Mouse (Mus musculus): ENCODE measurements at regions not wholly inside any gene's neighbourhood (a gene's known extent, or its start where the extent isn't known, plus 50 kb on each side); places are given as distances from the start of the nearest gene placed in this dataset.

GRCm38 (mm10) chr7:95489666-95490065 lies 681.4 kb upstream of the Tenm4 start:
- Histone ChIP-seq H3K79me2 (ENCODE audit: control insufficient read depth, insufficient read depth, low read length, poor library complexity) (no peaks in the 10 kb centered on the region), H3K9ac (ENCODE audit: control insufficient read depth, low read depth, low read length, poor library complexity, severe bottlenecking) (no peak overlapping the region), H3K27me3 (ENCODE audit: control insufficient read depth in 1 of 2, insufficient read depth in 2 of 2, low read length in 2 of 2) (no peaks in the 10 kb centered on the region), H3K36me3 (ENCODE audit: control insufficient read depth in 1 of 2, insufficient read depth in 2 of 2, low read length in 2 of 2) (no peaks in the 10 kb centered on the region), H3K27ac (ENCODE audit: control insufficient read depth, low read depth, low read length) (no peak overlapping the region), H3K9me3 (replicated peaks; ENCODE audit: insufficient read depth, low read length) (no peaks in the 10 kb centered on the region), H3K4me1 (ENCODE audit: control insufficient read depth in 1 of 2, insufficient read depth in 2 of 2, low read length in 2 of 2) (no peaks in the 10 kb centered on the region), H3K4me3 (ENCODE audit: control insufficient read depth in 1 of 2, insufficient read depth in 1 of 2, low read depth in 2 of 2, low read length in 2 of 2) (no peak overlapping the region)
- peak; percentile 35 for DNase-seq (ENCODE audit: low read depth, low spot score)
- no peak for TF ChIP-seq MYB (IDR thresholded peaks at IDR 0.05; ENCODE audit: low read depth, low read length)
- no peak for TF ChIP-seq RCOR1 (IDR thresholded peaks at IDR 0.05; ENCODE audit: low read depth, low read length)
- TF ChIP-seq CTCF (IDR thresholded peaks at IDR 0.05 in 2 of 3, conservative IDR thresholded peaks at IDR 0.05 in 1 of 3; ENCODE audit: control insufficient read depth in 1 of 3, insufficient read depth in 1 of 3, low read depth in 2 of 3, low read length in 3 of 3, poor library complexity in 1 of 3, severe bottlenecking in 1 of 3): peak; percentile 34 to 51 (median 42)
- no peak for TF ChIP-seq POLR2AphosphoS5 (IDR thresholded peaks at IDR 0.05; ENCODE audit: borderline replicate concordance, low read depth, low read length)
- no peak for TF ChIP-seq MAFK (IDR thresholded peaks at IDR 0.05; ENCODE audit: borderline replicate concordance, low read depth, low read length)
- no peak for TF ChIP-seq USF2 (IDR thresholded peaks at IDR 0.05; ENCODE audit: borderline replicate concordance in 1 of 2, insufficient read depth in 1 of 2, low read depth in 1 of 2, low read length in 2 of 2)
- peak; percentile 39 for TF ChIP-seq RAD21 (IDR thresholded peaks at IDR 0.05; ENCODE audit: low read depth, low read length)
- no peak for TF ChIP-seq ELF1 (IDR thresholded peaks at IDR 0.05; ENCODE audit: low read depth, low read length)
- peak; percentile 46 for TF ChIP-seq SMC3 (IDR thresholded peaks at IDR 0.05; ENCODE audit: low read depth, low read length)
- TF ChIP-seq TCF12 (IDR thresholded peaks at IDR 0.05; ENCODE audit: low read depth, low read length): no peak

GRCm38 (mm10) chr7:95494793-95495192 lies 676.3 kb upstream of the Tenm4 start:
- Histone ChIP-seq H3K27me3 (ENCODE audit: control insufficient read depth in 1 of 2, insufficient read depth in 2 of 2, low read length in 2 of 2) (no peaks in the 10 kb centered on the region), H3K4me3 (ENCODE audit: control insufficient read depth in 1 of 2, insufficient read depth in 1 of 2, low read depth in 2 of 2, low read length in 2 of 2) (no peak overlapping the region), H3K27ac (ENCODE audit: control insufficient read depth, low read depth, low read length) (no peak overlapping the region), H3K36me3 (ENCODE audit: control insufficient read depth in 1 of 2, insufficient read depth in 2 of 2, low read length in 2 of 2) (no peaks in the 10 kb centered on the region), H3K4me1 (ENCODE audit: control insufficient read depth in 1 of 2, insufficient read depth in 2 of 2, low read length in 2 of 2) (no peaks in the 10 kb centered on the region), H3K79me2 (ENCODE audit: control insufficient read depth, insufficient read depth, low read length, poor library complexity) (no peaks in the 10 kb centered on the region), H3K9me3 (replicated peaks; ENCODE audit: insufficient read depth, low read length) (no peaks in the 10 kb centered on the region), H3K9ac (ENCODE audit: control insufficient read depth, low read depth, low read length, poor library complexity, severe bottlenecking) (no peak overlapping the region)
- no peak for TF ChIP-seq ELF1 (IDR thresholded peaks at IDR 0.05; ENCODE audit: low read depth, low read length)
- no peak for TF ChIP-seq MAX (IDR thresholded peaks at IDR 0.05; ENCODE audit: low read length)
- peak; percentile 63 for TF ChIP-seq RAD21 (IDR thresholded peaks at IDR 0.05; ENCODE audit: low read depth, low read length)
- no peak for TF ChIP-seq POLR2AphosphoS5 (IDR thresholded peaks at IDR 0.05; ENCODE audit: borderline replicate concordance, low read depth, low read length)
- TF ChIP-seq SMC3 (IDR thresholded peaks at IDR 0.05; ENCODE audit: low read depth, low read length): peak; percentile 61
- no peak for TF ChIP-seq EP300 (IDR thresholded peaks at IDR 0.05; ENCODE audit: low read depth in 1 of 2, low read length in 2 of 2)
- peak in 2 of 3 experiments; percentile 28 to 52; a peak in 4 of 6 replicates for TF ChIP-seq CTCF (IDR thresholded peaks at IDR 0.05 in 2 of 3, conservative IDR thresholded peaks at IDR 0.05 in 1 of 3; ENCODE audit: control insufficient read depth in 1 of 3, insufficient read depth in 1 of 3, low read depth in 2 of 3, low read length in 3 of 3, poor library complexity in 1 of 3, severe bottlenecking in 1 of 3)
- TF ChIP-seq JUND (IDR thresholded peaks at IDR 0.05; ENCODE audit: low read depth, low read length): no peak
- peak; percentile 7 for DNase-seq (ENCODE audit: low read depth, low spot score)

GRCm38 (mm10) chr7:95502959-95503358 lies 668.1 kb upstream of the Tenm4 start:
- Histone ChIP-seq H3K9me3 (replicated peaks; ENCODE audit: insufficient read depth, low read length) (no peaks in the 10 kb centered on the region), H3K4me1 (ENCODE audit: control insufficient read depth in 1 of 2, insufficient read depth in 2 of 2, low read length in 2 of 2) (no peaks in the 10 kb centered on the region), H3K36me3 (ENCODE audit: control insufficient read depth in 1 of 2, insufficient read depth in 2 of 2, low read length in 2 of 2) (no peaks in the 10 kb centered on the region), H3K79me2 (ENCODE audit: control insufficient read depth, insufficient read depth, low read length, poor library complexity) (no peaks in the 10 kb centered on the region), H3K9ac (ENCODE audit: control insufficient read depth, low read depth, low read length, poor library complexity, severe bottlenecking) (no peak overlapping the region), H3K4me3 (ENCODE audit: control insufficient read depth in 1 of 2, insufficient read depth in 1 of 2, low read depth in 2 of 2, low read length in 2 of 2) (no peak overlapping the region), H3K27ac (ENCODE audit: control insufficient read depth, low read depth, low read length) (no peak overlapping the region), H3K27me3 (ENCODE audit: control insufficient read depth in 1 of 2, insufficient read depth in 2 of 2, low read length in 2 of 2) (no peaks in the 10 kb centered on the region)
- no peak for DNase-seq (ENCODE audit: low read depth, low spot score)
- TF ChIP-seq POLR2AphosphoS5 (IDR thresholded peaks at IDR 0.05; ENCODE audit: borderline replicate concordance, low read depth, low read length) (no peak), ZNF384 (IDR thresholded peaks at IDR 0.05; ENCODE audit: low read depth, low read length) (no peak), EP300 (IDR thresholded peaks at IDR 0.05; ENCODE audit: low read depth in 1 of 2, low read length in 2 of 2) (no peak), MAFK (IDR thresholded peaks at IDR 0.05; ENCODE audit: borderline replicate concordance, low read depth, low read length) (no peak)
